Mouse (Mus musculus): Measurements from ENCODE around the gene Acp4.

DNA sequence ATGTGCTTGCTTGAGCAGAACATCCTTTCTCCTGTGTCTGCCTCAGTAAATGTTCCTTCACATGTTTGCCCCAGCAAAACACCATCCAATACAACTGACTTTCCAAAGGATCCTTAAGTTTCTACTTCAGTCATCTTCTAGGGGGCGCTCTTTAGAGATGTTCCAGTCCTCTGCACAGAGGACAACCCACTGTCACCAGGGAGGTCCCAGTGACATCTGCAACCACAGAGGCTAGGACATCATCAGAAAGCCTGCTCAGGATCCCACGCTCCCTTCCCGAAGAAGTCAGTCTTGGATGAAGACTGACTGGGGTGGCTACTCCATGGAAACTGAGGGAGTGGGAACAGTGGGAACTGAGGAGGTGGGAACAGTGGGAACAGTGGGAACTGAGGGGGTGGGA lies 18.4 kb upstream of the Acp4 start:
- TF ChIP-seq CTCF (IDR thresholded peaks at IDR 0.05; ENCODE audit: low read depth, low read length) (peak; percentile 27), EP300 (IDR thresholded peaks at IDR 0.05; ENCODE audit: insufficient read depth, low read depth, low read length) (no peak), POLR2A (IDR thresholded peaks at IDR 0.05; ENCODE audit: insufficient read depth, low read length) (no peak)
